Mouse (Mus musculus): ENCODE measurements around the gene Rgl1. TPM values are rescaled to one million over a fixed set of nuclear protein-coding genes. Genes with fewer than 3 reads are reported as not detected.

Rgl1 gene
- polyA plus RNA-seq, 1 experiment, result 7.1 TPM

DNA sequence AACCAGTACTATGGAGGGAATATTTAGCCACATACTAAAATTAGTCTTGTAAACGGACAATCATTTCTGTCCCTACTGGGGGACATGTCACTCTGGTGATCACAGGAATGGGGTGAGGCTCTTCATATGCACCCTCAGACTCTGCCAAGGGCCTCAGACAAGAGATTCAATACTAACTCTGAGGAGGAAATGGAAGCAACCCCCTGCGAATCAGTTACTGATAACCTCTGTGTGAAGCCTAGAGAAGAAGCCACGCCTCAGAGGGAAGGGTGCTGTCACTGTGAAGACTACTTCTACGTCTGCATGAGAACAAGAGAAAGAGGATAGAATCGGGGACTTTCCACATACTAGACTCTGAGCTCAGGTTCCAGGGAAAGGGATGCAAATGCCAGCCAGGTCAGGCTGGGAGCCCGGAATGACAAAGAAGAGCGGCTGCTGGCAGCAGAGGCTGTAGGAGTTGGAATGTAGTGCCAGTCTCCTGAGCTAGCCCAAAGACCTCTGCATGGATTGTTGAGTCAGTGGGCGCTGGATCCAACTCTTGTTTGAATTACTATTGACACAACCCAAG is 29.6 kb upstream of the Rgl1 start:
- no peak for TF ChIP-seq CTCF (IDR thresholded peaks at IDR 0.05; ENCODE audit: borderline replicate concordance, control insufficient read depth, extremely low read depth, insufficient read depth, low read length, poor library complexity)
- TF ChIP-seq POLR2A (IDR thresholded peaks at IDR 0.05; ENCODE audit: control insufficient read depth, extremely low read depth, insufficient read depth, low read length, poor library complexity), result no peak
- 90% methylated on average over 8 of the region's 8 CpGs for WGBS
- Histone ChIP-seq H3K27ac (ENCODE audit: control insufficient read depth, insufficient read depth, low read length) (no peak overlapping the region), H3K4me1 (replicated peaks; ENCODE audit: control insufficient read depth, insufficient read depth, low read length) (no peaks in the 10 kb centered on the region), H3K4me3 (ENCODE audit: control insufficient read depth, insufficient read depth, low read length) (no peak overlapping the region), H3K36me3 (ENCODE audit: control insufficient read depth, insufficient read depth, low read length) (no peaks in the 10 kb centered on the region), H3K27me3 (ENCODE audit: control insufficient read depth, insufficient read depth, low read length) (no peaks in the 10 kb centered on the region)
- DNase-seq, result no peak

DNA sequence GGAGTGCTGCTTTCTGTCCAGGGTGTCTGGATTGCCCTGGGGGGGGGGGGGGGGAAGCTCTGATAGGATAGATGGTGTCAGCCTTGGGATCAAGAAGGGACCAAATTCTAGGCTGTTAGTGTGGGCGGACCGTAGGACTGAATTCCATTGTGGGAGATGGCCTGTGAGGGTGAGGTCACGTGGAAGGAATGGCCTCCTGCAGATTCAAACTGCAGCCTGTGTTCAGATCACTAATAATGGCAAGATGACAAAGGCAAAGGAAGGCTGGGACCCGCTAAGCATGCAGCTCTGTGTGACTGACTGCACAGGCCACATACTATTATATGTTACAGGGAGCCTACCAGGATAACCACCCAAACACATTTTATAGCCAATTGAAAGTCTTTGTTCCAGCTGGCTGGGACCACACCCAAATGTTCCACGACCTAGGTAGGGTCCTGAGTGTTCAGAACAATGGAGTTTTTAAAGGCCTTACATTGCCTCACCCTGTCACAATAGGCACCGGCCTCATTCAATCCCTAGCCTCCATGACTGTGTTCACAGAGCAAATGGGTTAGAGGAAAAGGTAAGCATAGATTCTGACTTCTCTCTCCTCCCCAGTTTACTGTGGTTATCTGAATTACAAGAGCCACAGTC is 27.5 kb upstream of the Rgl1 start:
- H3K27me3 ChIP-seq (ENCODE audit: control insufficient read depth, insufficient read depth, low read length), result no peaks in the 10 kb centered on the region
- no peaks in the 10 kb centered on the region for H3K36me3 ChIP-seq (ENCODE audit: control insufficient read depth, insufficient read depth, low read length)
- no peak overlapping the region for H3K27ac ChIP-seq (ENCODE audit: control insufficient read depth, insufficient read depth, low read length)
- no peaks in the 10 kb centered on the region for H3K4me1 ChIP-seq (replicated peaks; ENCODE audit: control insufficient read depth, insufficient read depth, low read length)
- TF ChIP-seq POLR2A (IDR thresholded peaks at IDR 0.05; ENCODE audit: control insufficient read depth, extremely low read depth, insufficient read depth, low read length, poor library complexity) (no peak), CTCF (IDR thresholded peaks at IDR 0.05; ENCODE audit: borderline replicate concordance, control insufficient read depth, extremely low read depth, insufficient read depth, low read length, poor library complexity) (no peak)
- WGBS, result 88% methylated on average over 6 of the region's 6 CpGs
- no peak overlapping the region for H3K4me3 ChIP-seq (ENCODE audit: control insufficient read depth, insufficient read depth, low read length)
- DNase-seq, result no peak

DNA sequence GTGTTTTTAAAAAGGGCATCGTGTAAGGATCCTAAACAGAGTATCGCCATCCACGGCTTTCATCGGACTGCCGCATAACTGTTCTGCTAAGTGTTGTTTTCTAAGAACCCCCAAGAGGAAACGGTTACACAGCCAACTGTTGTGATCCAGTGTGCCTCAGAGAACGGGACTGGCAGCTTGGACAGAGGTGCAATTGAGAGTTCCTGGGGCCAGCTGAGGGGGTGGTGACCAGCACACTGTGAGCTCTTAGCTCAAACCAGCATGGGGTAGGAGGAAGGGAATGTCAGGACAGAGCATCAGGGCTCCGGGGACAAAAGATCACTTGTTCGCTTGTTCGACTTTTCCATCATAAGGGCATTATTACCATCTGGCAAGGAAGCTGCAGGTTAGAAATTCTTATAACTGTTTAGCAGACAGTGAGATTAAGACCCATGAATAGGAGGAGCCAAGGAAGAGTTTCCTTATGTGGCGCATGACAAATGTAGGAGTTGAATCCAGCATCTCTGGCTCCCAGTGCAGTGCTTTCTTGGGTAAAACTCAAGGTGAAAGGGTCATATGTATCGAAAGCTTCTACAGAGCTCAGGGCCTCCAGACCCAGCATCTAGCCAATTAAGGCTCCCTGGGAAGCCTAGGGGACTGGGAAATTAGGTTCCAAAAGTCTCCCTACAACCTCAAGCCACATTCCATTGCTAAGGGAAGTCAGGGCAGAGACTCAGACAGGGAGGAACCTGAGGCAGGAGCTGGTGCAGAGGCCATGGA is 26.8 kb upstream of the Rgl1 start:
- 84% methylated on average over 12 of the region's 12 CpGs for WGBS

DNA sequence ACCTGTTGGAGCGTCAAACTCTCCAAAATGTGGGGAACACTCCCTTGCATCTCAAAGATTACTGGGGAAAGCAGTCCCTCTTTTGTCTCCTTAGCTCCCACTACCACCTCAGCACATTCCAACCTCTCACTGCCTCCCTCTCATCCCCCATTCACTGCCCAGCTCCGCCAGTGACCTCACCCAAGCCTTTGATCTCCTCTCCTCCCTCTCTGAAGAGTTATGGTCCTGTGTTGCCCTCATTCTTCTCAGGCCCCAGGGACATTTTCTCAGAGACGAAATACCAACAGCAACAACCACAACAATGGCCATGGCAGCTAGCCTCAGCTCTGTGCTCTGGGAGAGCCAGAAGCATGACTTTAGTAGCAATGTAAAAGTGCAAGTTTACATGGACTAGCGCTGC is 25.1 kb upstream of the Rgl1 start:
- 83% methylated on average over 4 of the region's 4 CpGs for WGBS

More for the DNA sequence above, 26.8 kb upstream of the Rgl1 start:
- Histone ChIP-seq H3K4me1 (replicated peaks; ENCODE audit: control insufficient read depth, insufficient read depth, low read length) (no peaks in the 10 kb centered on the region), H3K27me3 (ENCODE audit: control insufficient read depth, insufficient read depth, low read length) (no peaks in the 10 kb centered on the region), H3K36me3 (ENCODE audit: control insufficient read depth, insufficient read depth, low read length) (no peaks in the 10 kb centered on the region), H3K27ac (ENCODE audit: control insufficient read depth, insufficient read depth, low read length) (no peak overlapping the region), H3K4me3 (ENCODE audit: control insufficient read depth, insufficient read depth, low read length) (no peak overlapping the region)
- DNase-seq, result no peak
- TF ChIP-seq CTCF (IDR thresholded peaks at IDR 0.05; ENCODE audit: borderline replicate concordance, control insufficient read depth, extremely low read depth, insufficient read depth, low read length, poor library complexity) (no peak), POLR2A (IDR thresholded peaks at IDR 0.05; ENCODE audit: control insufficient read depth, extremely low read depth, insufficient read depth, low read length, poor library complexity) (no peak)

DNA sequence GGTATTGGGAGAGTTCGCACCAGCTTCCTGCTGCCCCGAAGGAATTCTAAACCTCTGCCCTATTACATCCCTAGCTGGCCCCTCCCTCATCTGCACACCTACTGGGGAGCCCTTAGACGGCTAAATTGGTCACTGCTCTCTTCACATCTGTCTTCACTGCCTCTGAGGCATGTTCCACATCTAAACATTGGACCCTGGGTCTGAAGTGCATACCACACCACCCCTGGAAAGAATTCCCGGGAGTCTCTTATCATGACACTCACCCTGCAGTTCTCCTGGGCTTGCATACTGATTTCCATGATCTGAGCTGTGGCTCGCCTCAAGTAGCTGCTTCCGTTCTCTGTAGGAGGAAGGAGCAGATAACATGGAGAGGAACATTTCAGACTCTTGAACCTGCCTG is 24.7 kb upstream of the Rgl1 start:
- TF ChIP-seq CTCF (IDR thresholded peaks at IDR 0.05; ENCODE audit: borderline replicate concordance, control insufficient read depth, extremely low read depth, insufficient read depth, low read length, poor library complexity), result no peak
- TF ChIP-seq POLR2A (IDR thresholded peaks at IDR 0.05; ENCODE audit: control insufficient read depth, extremely low read depth, insufficient read depth, low read length, poor library complexity), result no peak
- no peak overlapping the region for H3K4me3 ChIP-seq (ENCODE audit: control insufficient read depth, insufficient read depth, low read length)
- no peak overlapping the region for H3K27ac ChIP-seq (ENCODE audit: control insufficient read depth, insufficient read depth, low read length)
- H3K36me3 ChIP-seq (ENCODE audit: control insufficient read depth, insufficient read depth, low read length), result no peaks in the 10 kb centered on the region
- no peak for DNase-seq
- no peaks in the 10 kb centered on the region for H3K4me1 ChIP-seq (replicated peaks; ENCODE audit: control insufficient read depth, insufficient read depth, low read length)
- WGBS, result 60% methylated on average over 6 of the region's 6 CpGs
- H3K27me3 ChIP-seq (ENCODE audit: control insufficient read depth, insufficient read depth, low read length), result no peaks in the 10 kb centered on the region

More for the DNA sequence above, 25.1 kb upstream of the Rgl1 start:
- H3K27ac ChIP-seq (ENCODE audit: control insufficient read depth, insufficient read depth, low read length), result no peak overlapping the region
- no peaks in the 10 kb centered on the region for H3K4me1 ChIP-seq (replicated peaks; ENCODE audit: control insufficient read depth, insufficient read depth, low read length)
- DNase-seq, result no peak
- H3K27me3 ChIP-seq (ENCODE audit: control insufficient read depth, insufficient read depth, low read length), result no peaks in the 10 kb centered on the region
- TF ChIP-seq POLR2A (IDR thresholded peaks at IDR 0.05; ENCODE audit: control insufficient read depth, extremely low read depth, insufficient read depth, low read length, poor library complexity) (no peak), CTCF (IDR thresholded peaks at IDR 0.05; ENCODE audit: borderline replicate concordance, control insufficient read depth, extremely low read depth, insufficient read depth, low read length, poor library complexity) (no peak)
- no peaks in the 10 kb centered on the region for H3K36me3 ChIP-seq (ENCODE audit: control insufficient read depth, insufficient read depth, low read length)
- no peak overlapping the region for H3K4me3 ChIP-seq (ENCODE audit: control insufficient read depth, insufficient read depth, low read length)

DNA sequence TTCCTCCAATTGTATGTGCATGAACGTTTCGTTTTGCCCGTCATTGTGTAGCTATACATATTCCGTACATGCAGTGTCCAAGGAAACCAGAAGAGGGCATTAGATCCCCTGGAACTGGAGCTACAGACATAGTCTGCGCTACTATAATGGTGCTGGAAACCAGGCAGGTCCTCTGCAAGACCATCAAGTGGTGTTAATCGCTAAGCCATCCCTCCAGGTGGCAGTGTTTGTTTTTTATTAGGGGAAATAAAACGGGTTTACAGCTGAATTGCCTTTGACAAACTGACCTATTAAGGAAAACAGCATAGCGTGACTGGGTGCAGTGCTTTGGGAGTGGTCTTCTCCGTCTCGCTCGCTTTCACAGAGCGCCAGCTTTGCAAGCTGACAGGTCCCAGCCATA is 24.1 kb upstream of the Rgl1 start:
- TF ChIP-seq CTCF (IDR thresholded peaks at IDR 0.05; ENCODE audit: borderline replicate concordance, control insufficient read depth, extremely low read depth, insufficient read depth, low read length, poor library complexity) (no peak), POLR2A (IDR thresholded peaks at IDR 0.05; ENCODE audit: control insufficient read depth, extremely low read depth, insufficient read depth, low read length, poor library complexity) (no peak)
- peak; percentile 57 for DNase-seq
- no peaks in the 10 kb centered on the region for H3K27me3 ChIP-seq (ENCODE audit: control insufficient read depth, insufficient read depth, low read length)
- H3K4me1 ChIP-seq (replicated peaks; ENCODE audit: control insufficient read depth, insufficient read depth, low read length), result no peaks in the 10 kb centered on the region
- no peaks in the 10 kb centered on the region for H3K36me3 ChIP-seq (ENCODE audit: control insufficient read depth, insufficient read depth, low read length)
- H3K27ac ChIP-seq (ENCODE audit: control insufficient read depth, insufficient read depth, low read length), result no peak overlapping the region
- 59% methylated on average over 12 of the region's 12 CpGs for WGBS
- no peak overlapping the region for H3K4me3 ChIP-seq (ENCODE audit: control insufficient read depth, insufficient read depth, low read length)
